Mouse (Mus musculus) kidney, embryonic 15.5 days (tissue): ENCODE data around the gene Nutm2. TPM values are rescaled to one million over a fixed set of nuclear protein-coding genes. Genes with fewer than 3 reads are reported as not detected.
"Not testable (repeated sequence)": the region's sequence is repeated elsewhere in the genome, so short reads cannot be mapped to it uniquely, and the experiment has no call there.

ENCODE experiments used
- ATAC-seq: fragments of 200-750 bp; cut with Nextera tagmentation; replicated peaks from 2 replicates; pipeline ENCODE4 v1.8.0; 2017; ENCODE audit warnings: moderate TSS enrichment; ENCODE audit not compliant: low FRiP score
- H3K27ac ChIP-seq: fragments of 300-500 bp; sonication (generic); 2 replicates; pipeline ENCODE4 v1.5.1; 2015; ENCODE audit warnings: mild to moderate bottlenecking, inconsistent platforms
- H3K27me3 ChIP-seq: fragments of 300-500 bp; sonication (generic); 2 replicates; pipeline ENCODE4 v1.6.1; 2015; ENCODE audit warnings: inconsistent platforms
- H3K36me3 ChIP-seq: fragments of 300-500 bp; sonication (generic); 2 replicates; pipeline ENCODE4 v1.6.1; 2015; ENCODE audit warnings: inconsistent platforms
- H3K4me1 ChIP-seq: fragments of 300-500 bp; sonication (generic); 2 replicates; pipeline ENCODE4 v1.6.1; 2015; ENCODE audit warnings: inconsistent platforms
- H3K4me2 ChIP-seq: fragments of 300-500 bp; sonication (generic); 2 replicates; pipeline ENCODE4 v1.6.1; 2015; ENCODE audit warnings: moderate library complexity, mild to moderate bottlenecking, inconsistent platforms
- H3K4me3 ChIP-seq: fragments of 300-500 bp; sonication (generic); replicated peaks from 2 replicates; pipeline ENCODE4 v1.5.1; 2015; ENCODE audit warnings: mild to moderate bottlenecking, inconsistent platforms
- H3K9ac ChIP-seq: fragments of 300-500 bp; sonication (generic); 2 replicates; pipeline ENCODE4 v1.6.1; 2015; ENCODE audit warnings: mild to moderate bottlenecking, inconsistent platforms
- H3K9me3 ChIP-seq: fragments of 300-500 bp; sonication (generic); replicated peaks from 2 replicates; pipeline ENCODE4 v1.6.1; 2016; ENCODE audit warnings: inconsistent platforms
- WGBS: fragments of 180-500 bp; shearing (Covaris S2); methylation state at CpG from one replicate; pipeline ENCODE4 v1.1.7; 2015; ENCODE audit warnings: mixed read lengths; 5-methylcytosine and 5-hydroxymethylcytosine counted together
- polyA plus RNA-seq: library from polyadenylated mRNA; unstranded; fragments of >200 nt; fragmentation: Nextera tagmentation; extraction: Ambion mirVana; gene quantifications from 2 replicates; pipeline ENCODE4 v1.2.1, GENCODE M21; 2015

Gene Nutm2
- not detected in 2 replicates for polyA plus RNA-seq

GRCm38 (mm10) chr13:50467007-50467406 is at the start of gene Nutm2:
Gene Nutm2 (plus strand): TSS chr13:50467307.
- Histone ChIP-seq H3K9ac (no peak within 1 kb of the TSS), H3K4me2 (no peak within 1 kb of the TSS), H3K27ac (no peak within 1 kb of the TSS), H3K36me3 (no peaks in the 10 kb centered on the region), H3K27me3 (no peaks in the 10 kb centered on the region), H3K4me1 (no peaks in the 10 kb centered on the region), H3K4me3 (no peak within 1 kb of the TSS), H3K9me3 (no peaks in the 10 kb centered on the region)
- no peak for ATAC-seq
- WGBS = 79% methylated on average over 4 of the region's 4 CpGs

GRCm38 (mm10) chr13:50417389-50418183 is 49.5 kb upstream of the Nutm2 start, which contains the start of gene Fbxw17:
Gene Fbxw17 (plus strand): TSS chr13:50417864.
- peak within 1 kb of the TSS; percentile 90 for H3K4me3 ChIP-seq
- peaks cover 24% of the 10 kb centered on the region for H3K36me3 ChIP-seq
- H3K4me2 ChIP-seq = peak within 1 kb of the TSS; percentile 71
- H3K4me1 ChIP-seq = peaks cover 11% of the 10 kb centered on the region; the same call in 1 of the 2 replicates
- 12% methylated on average over 31 of the region's 35 CpGs for WGBS
- H3K9ac ChIP-seq = peak within 1 kb of the TSS; percentile 72
- H3K27me3 ChIP-seq = no peaks in the 10 kb centered on the region
- ATAC-seq = peak; percentile 97
- no peaks in the 10 kb centered on the region for H3K9me3 ChIP-seq
- peak within 1 kb of the TSS; percentile 27; the same call in 1 of the 2 replicates for H3K27ac ChIP-seq

- peak overlapping the region; percentile 90 for H3K4me3 ChIP-seq
- no peak overlapping the region for H3K27ac ChIP-seq
- peak overlapping the region; percentile 72 for H3K9ac ChIP-seq
- peak; percentile 41; the same call in 1 of the 2 replicates for ATAC-seq
- H3K4me1 ChIP-seq = peaks cover 14% of the 10 kb centered on the region; the same call in 1 of the 2 replicates
- H3K27me3 ChIP-seq = no peaks in the 10 kb centered on the region
- WGBS = 34% methylated on average over 3 of the region's 3 CpGs
- H3K4me2 ChIP-seq = peak overlapping the region; percentile 71
- H3K9me3 ChIP-seq = no peaks in the 10 kb centered on the region
- H3K36me3 ChIP-seq = peaks cover 32% of the 10 kb centered on the region
These were observed 48.7 kb upstream of the Nutm2 start for GRCm38 (mm10) chr13:50418421-50418820.

- H3K27me3 ChIP-seq = no peaks in the 10 kb centered on the region
- no peak overlapping the region for H3K4me3 ChIP-seq
- peaks cover 85% of the 10 kb centered on the region for H3K36me3 ChIP-seq
- peaks cover 4% of the 10 kb centered on the region; the same call in 1 of the 2 replicates for H3K4me1 ChIP-seq
- H3K9ac ChIP-seq = no peak overlapping the region
- ATAC-seq = peak; percentile 44; the same call in 1 of the 2 replicates
- no peak overlapping the region for H3K27ac ChIP-seq
- no peak overlapping the region for H3K4me2 ChIP-seq
- H3K9me3 ChIP-seq = no peaks in the 10 kb centered on the region
- 61% methylated on average over 8 of the region's 8 CpGs for WGBS
These were observed 43.4 kb upstream of the Nutm2 start for GRCm38 (mm10) chr13:50423625-50424209.

- 93% methylated on average over 2 of the region's 2 CpGs for WGBS
These were observed 42.6 kb upstream of the Nutm2 start for GRCm38 (mm10) chr13:50424517-50424916.

GRCm38 (mm10) chr13:50426686-50427085 is 40.4 kb upstream of the Nutm2 start:
- H3K36me3 ChIP-seq = peaks cover 96% of the 10 kb centered on the region
- H3K27me3 ChIP-seq = no peaks in the 10 kb centered on the region
- 81% methylated on average over 4 of the region's 4 CpGs for WGBS
- H3K4me3 ChIP-seq = no peak overlapping the region
- H3K9me3 ChIP-seq = no peaks in the 10 kb centered on the region
- no peak overlapping the region for H3K4me2 ChIP-seq
- no peak overlapping the region for H3K9ac ChIP-seq
- no peak overlapping the region for H3K27ac ChIP-seq
- H3K4me1 ChIP-seq = 0 out of 2 replicates have a peak, but pooled peaks cover 3% of the 10 kb centered on the region
- no peak for ATAC-seq

More at GRCm38 (mm10) chr13:50424517-50424916, 42.6 kb upstream of the Nutm2 start:
- Histone ChIP-seq H3K4me2 (no peak overlapping the region), H3K36me3 (peaks cover 92% of the 10 kb centered on the region), H3K4me3 (no peak overlapping the region), H3K4me1 (0 out of 2 replicates have a peak, but pooled peaks cover 3% of the 10 kb centered on the region), H3K9ac (no peak overlapping the region), H3K27ac (no peak overlapping the region), H3K27me3 (no peaks in the 10 kb centered on the region), H3K9me3 (no peaks in the 10 kb centered on the region)
- ATAC-seq = no peak

GRCm38 (mm10) chr13:50443812-50444211 is 23.3 kb upstream of the Nutm2 start, which contains the start of gene Gm47429:
Gene Gm47429 (minus strand): TSS chr13:50443912.
- Histone ChIP-seq H3K4me3 (no peak within 1 kb of the TSS), H3K4me1 (no peaks in the 10 kb centered on the region), H3K4me2 (no peak within 1 kb of the TSS), H3K9ac (no peak within 1 kb of the TSS), H3K36me3 (no peaks in the 10 kb centered on the region), H3K9me3 (no peaks in the 10 kb centered on the region), H3K27me3 (no peaks in the 10 kb centered on the region), H3K27ac (no peak within 1 kb of the TSS)
- no peak for ATAC-seq
- WGBS = 88% methylated on average over 2 of the region's 2 CpGs

GRCm38 (mm10) chr13:50445261-50445660 is 21.8 kb upstream of the Nutm2 start:
- Histone ChIP-seq H3K36me3 (no peaks in the 10 kb centered on the region), H3K27me3 (no peaks in the 10 kb centered on the region), H3K9ac (no peak overlapping the region), H3K4me1 (no peaks in the 10 kb centered on the region), H3K4me3 (no peak overlapping the region), H3K4me2 (no peak overlapping the region), H3K9me3 (no peaks in the 10 kb centered on the region), H3K27ac (no peak overlapping the region)
- WGBS = 71% methylated on average over 4 of the region's 4 CpGs
- ATAC-seq = no peak

- H3K4me3 ChIP-seq, H3K27me3 ChIP-seq, ATAC-seq, H3K36me3 ChIP-seq, H3K27ac ChIP-seq, H3K9me3 ChIP-seq, H3K9ac ChIP-seq, H3K4me2 ChIP-seq, H3K4me1 ChIP-seq: not testable (repeated sequence)
- 73% methylated on average over 9 of the region's 9 CpGs for WGBS
These were observed 14.8 kb upstream of the Nutm2 start for GRCm38 (mm10) chr13:50452266-50452665.

- WGBS = 23% methylated on average over 4 of the region's 4 CpGs
These were observed 13.7 kb upstream of the Nutm2 start for GRCm38 (mm10) chr13:50453426-50453825.

GRCm38 (mm10) chr13:50460433-50460832 is 6.7 kb upstream of the Nutm2 start:
- not testable (repeated sequence) for H3K4me1 ChIP-seq, H3K36me3 ChIP-seq, H3K27ac ChIP-seq, H3K27me3 ChIP-seq, H3K9me3 ChIP-seq, ATAC-seq, H3K4me3 ChIP-seq, H3K4me2 ChIP-seq, H3K9ac ChIP-seq
- WGBS = 70% methylated on average over 2 of the region's 2 CpGs

More at GRCm38 (mm10) chr13:50453426-50453825, 13.7 kb upstream of the Nutm2 start:
- H3K27me3 ChIP-seq = no peaks in the 10 kb centered on the region
- no peak overlapping the region for H3K9ac ChIP-seq
- no peaks in the 10 kb centered on the region for H3K9me3 ChIP-seq
- H3K27ac ChIP-seq = no peak overlapping the region
- H3K36me3 ChIP-seq = no peaks in the 10 kb centered on the region
- no peak overlapping the region for H3K4me2 ChIP-seq
- H3K4me3 ChIP-seq = no peak overlapping the region
- no peak for ATAC-seq
- no peaks in the 10 kb centered on the region for H3K4me1 ChIP-seq
